Mouse (Mus musculus) neutrophil, adult 83 days (primary cell): ENCODE results near the gene Itprip. TPM values are rescaled to one million over a fixed set of nuclear protein-coding genes. Genes with fewer than 3 reads are reported as not detected.

Source experiments
- total RNA-seq, 2 experiments: library from RNA; stranded (reverse); gene quantifications; one replicate each; pipeline ENCODE4 v1.2.4; 2023

The Itprip gene
- 100 to 1,000 TPM; 182 to 224 TPM for total RNA-seq

GRCm38 (mm10) chr19:47919126-47919965, at the start of gene Itprip, which contains the start of gene Cfap43:
TSS of gene Itprip (minus strand) at chr19:47919299.
TSS of gene Cfap43 (minus strand) at chr19:47919287.

GRCm38 (mm10) chr19:47937443-47938406, 18.6 kb upstream of the Itprip start, which contains the start of gene Cfap58:
TSS of gene Cfap58 (plus strand) at chr19:47937675.

GRCm38 (mm10) chr19:47865353-47865947, 53.6 kb downstream of the Itprip start, which contains the start of gene Gsto2:
TSS of gene Gsto2 (plus strand) at chr19:47865534.

GRCm38 (mm10) chr19:47854796-47855783, 64.0 kb downstream of the Itprip start, which contains the start of gene Gsto1:
TSS of gene Gsto1 (plus strand) at chr19:47854970.

Other genes with a start within 250 kb of the Itprip start
- gene Col17a1, start 227.2 kb downstream of the Itprip start, total RNA-seq = not detected
- 10 to 100 TPM; 53.1 to 53.9 TPM for gene Sfr1, start 187.6 kb downstream of the Itprip start, total RNA-seq
- gene Gsto1, start 64.3 kb downstream of the Itprip start, total RNA-seq = 10 to 100 TPM; 57.4 to 64.0 TPM
- under 1 TPM in 1 of 2 experiments, not detected in 1; 0.60 TPM for gene Gsto2, start 53.8 kb downstream of the Itprip start, total RNA-seq
- gene Cfap43, start within 50 bp of the Itprip start, total RNA-seq = under 1 TPM in 1 of 2 experiments, not detected in 1; 0.38 TPM
- not detected for gene Cfap58, start 18.4 kb upstream of the Itprip start, total RNA-seq